ENCODE assay signal across 8 mouse cellular contexts in the genomic region with DNA sequence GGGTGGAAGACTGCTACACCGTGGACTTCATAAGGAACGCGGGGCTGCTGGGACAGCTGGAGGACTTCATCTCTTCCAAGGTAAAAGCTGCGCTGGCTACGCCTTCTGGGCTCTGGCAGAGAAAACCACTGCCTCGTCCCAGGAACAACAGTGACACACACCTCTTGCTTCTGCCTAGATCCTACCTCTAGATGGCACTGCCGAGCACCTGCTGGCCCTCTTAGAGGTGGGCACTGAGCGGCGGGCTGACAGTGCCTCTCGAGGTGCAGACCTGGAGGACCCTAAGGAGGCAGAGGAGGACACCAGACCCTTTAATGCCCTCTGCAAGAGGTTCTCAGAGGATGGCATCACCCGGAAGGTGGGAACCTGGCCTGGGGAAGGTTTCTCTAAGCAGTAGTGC. TPM values are rescaled to one million over a fixed set of nuclear protein-coding genes. Genes with fewer than 3 reads are reported as not detected.
DNase-seq lines count a peak whose midpoint lies in the region; ATAC-seq and TF ChIP-seq lines count a peak whose summit lies in the region.

No protein-coding gene starts in this region.

- peak; percentile 46 for ATAC-seq in inflammation-experienced regulatory T-cells, adult 6 months

- no peaks in the 10 kb centered on the region for H3K27me3 ChIP-seq in small intestine, adult 2 months (ENCODE audit: control insufficient read depth, insufficient read depth, low read length)

- 21% methylated on average over 11 of the region's 11 CpGs for WGBS in small intestine, adult 2 months

- DNase-seq in left cerebral cortex, postnatal 14 days (ENCODE audit: low spot score in 2 of 2): peak; percentile 44 to 51
- DNase-seq in left cerebral cortex, adult 8-10 months (ENCODE audit: low spot score in 2 of 2): no peak
- DNase-seq in NIH3T3 (ENCODE audit: low read depth): peak; percentile 53
- peak; percentile 76 for DNase-seq in embryo, embryonic 10.5 days (ENCODE audit: low spot score)
- DNase-seq in lung, postnatal 10 days: peak; percentile 40
- no peak for DNase-seq in gastrocnemius, adult 18-20 months (ENCODE audit: low spot score)

- peak; percentile 62; the same call in 1 of the 2 replicates for TF ChIP-seq CTCF in small intestine, adult 2 months (IDR thresholded peaks at IDR 0.05; ENCODE audit: extremely low read depth, insufficient read length, insufficient replicate concordance, low read depth, low read length)

- no peaks in the 10 kb centered on the region for H3K36me3 ChIP-seq in small intestine, adult 2 months (ENCODE audit: control insufficient read depth, insufficient read depth, low read length)

- H3K27ac ChIP-seq in small intestine, adult 2 months (ENCODE audit: insufficient read depth, low read depth, low read length): no peak overlapping the region

- intact Hi-C loops in left cerebral cortex, postnatal 14 days (cut with DNase I): no loop called here

- no peak overlapping the region for H3K4me3 ChIP-seq in small intestine, adult 2 months (ENCODE audit: low read depth, low read length)

- no peak for TF ChIP-seq POLR2A in small intestine, adult 2 months (IDR thresholded peaks at IDR 0.05; ENCODE audit: low read depth, low read length)

- H3K4me1 ChIP-seq in small intestine, adult 2 months (ENCODE audit: control insufficient read depth, insufficient read depth, insufficient read length, low read length): no peaks in the 10 kb centered on the region

RNA-seq across cellular contexts. Expression of a gene that starts 12.9 kb away (rescaled TPM):
- total RNA-seq in left cerebral cortex, postnatal 14 days (2021): not detected
- total RNA-seq in left cerebral cortex, adult 8-10 months (2022): not detected
- polyA plus RNA-seq in inflammation-experienced regulatory T-cells, adult 6 months (2017; shearing (Covaris generic)): 1 to 10 TPM; 3.3 to 5.0 (median 3.6) TPM
- 0.20 and 0.67 TPM in 2 replicates for polyA plus RNA-seq in small intestine, adult 2 months (2012; rRNA removed)
- total RNA-seq in gastrocnemius, adult 18-20 months (2021): not detected

RNA-seq across cellular contexts. Expression of a gene that starts 36.2 kb away (rescaled TPM):
- 10 to 100 TPM; 41.1 to 52.5 TPM for total RNA-seq in left cerebral cortex, postnatal 14 days (2021)
- 10 to 100 TPM; 77.0 to 82.3 (median 80.2) TPM for total RNA-seq in left cerebral cortex, adult 8-10 months (2022)
- under 1 TPM; 0.20 to 0.49 (median 0.38) TPM for polyA plus RNA-seq in inflammation-experienced regulatory T-cells, adult 6 months (2017; shearing (Covaris generic))
- polyA plus RNA-seq in small intestine, adult 2 months (2012; rRNA removed): 0.16 and 0.18 TPM in 2 replicates
- total RNA-seq in gastrocnemius, adult 18-20 months (2021): not detected

RNA-seq across cellular contexts. Expression of a gene that starts 47.8 kb away (rescaled TPM):
- under 1 TPM; 0.79 to 0.89 TPM for total RNA-seq in left cerebral cortex, postnatal 14 days (2021)
- total RNA-seq in left cerebral cortex, adult 8-10 months (2022): 1 to 10 TPM; 1.1 to 1.7 (median 1.2) TPM
- polyA plus RNA-seq in inflammation-experienced regulatory T-cells, adult 6 months (2017; shearing (Covaris generic)): 1 to 10 TPM in 2 of 3 experiments, under 1 TPM in 1; 0.66 to 1.5 (median 1.0) TPM
- 0.06 and 0.16 TPM in 2 replicates for polyA plus RNA-seq in small intestine, adult 2 months (2012; rRNA removed)
- not detected for total RNA-seq in gastrocnemius, adult 18-20 months (2021)

Comparison
In these comparisons a context has a peak if more than half of its experiments do, and no peak if none do; other contexts are left out.
1. DNase-seq: peak in left cerebral cortex, postnatal 14 days (2 of 2), NIH3T3 (single experiment), embryo, embryonic 10.5 days (single experiment) and lung, postnatal 10 days (single experiment); none in left cerebral cortex, adult 8-10 months (0 of 2) and gastrocnemius, adult 18-20 months (single experiment).
2. RNA of a gene that starts 36.2 kb away (total RNA-seq): 77.0 to 82.3 TPM in left cerebral cortex, adult 8-10 months and 41.1 to 52.5 TPM in left cerebral cortex, postnatal 14 days; not detected in gastrocnemius, adult 18-20 months; every median in the first group is over 10 times any median in the second.